Mouse (Mus musculus): ENCODE data around the gene Cmip.
"Not testable (repeated sequence)": the region's sequence is repeated elsewhere in the genome, so short reads cannot be mapped to it uniquely, and the experiment has no call there.

Cmip gene

DNA sequence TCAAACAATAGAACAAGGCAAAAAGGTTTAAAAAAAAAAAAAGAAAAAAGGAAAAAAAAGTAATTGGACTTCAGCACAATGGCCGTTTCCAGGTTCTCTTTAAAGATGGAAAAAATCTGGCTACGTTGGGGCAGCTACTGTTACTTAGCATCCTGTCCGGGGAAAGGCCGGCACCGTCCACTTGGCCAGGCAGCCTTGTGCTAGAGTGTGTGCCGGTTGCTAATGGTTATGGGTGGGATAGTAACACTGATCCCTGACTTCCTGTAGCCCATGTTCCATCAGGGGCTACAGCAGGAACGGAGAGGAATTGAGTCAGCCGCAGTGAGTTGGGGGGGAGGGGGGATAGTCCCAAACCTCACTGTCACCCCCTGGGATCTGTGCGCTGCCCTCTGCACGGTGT lies 155.4 kb downstream of the Cmip start:
- no peak for DNase-seq (ENCODE audit: low read depth, low spot score)

DNA sequence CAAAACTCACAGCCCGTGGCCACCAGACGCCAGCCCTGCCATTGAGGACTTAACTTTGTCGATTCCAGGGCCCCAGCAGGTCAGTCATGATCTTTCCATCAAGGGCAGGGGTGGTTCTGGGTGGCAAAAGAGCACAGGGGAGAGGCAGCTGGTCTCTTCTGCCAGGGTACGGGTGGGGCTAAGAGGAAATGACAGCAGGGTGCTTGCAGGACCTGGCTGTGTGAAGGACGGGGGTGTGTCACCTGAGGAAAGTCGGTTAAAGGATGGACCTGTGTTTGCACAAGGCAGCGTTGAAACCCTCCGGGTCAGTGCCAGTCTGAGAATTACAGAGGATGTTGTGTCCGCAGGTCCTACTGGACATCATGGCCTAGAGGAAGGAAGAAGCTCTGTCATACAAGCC lies 161.0 kb downstream of the Cmip start:
- DNase-seq (ENCODE audit: low read depth, low spot score), result no peak

DNA sequence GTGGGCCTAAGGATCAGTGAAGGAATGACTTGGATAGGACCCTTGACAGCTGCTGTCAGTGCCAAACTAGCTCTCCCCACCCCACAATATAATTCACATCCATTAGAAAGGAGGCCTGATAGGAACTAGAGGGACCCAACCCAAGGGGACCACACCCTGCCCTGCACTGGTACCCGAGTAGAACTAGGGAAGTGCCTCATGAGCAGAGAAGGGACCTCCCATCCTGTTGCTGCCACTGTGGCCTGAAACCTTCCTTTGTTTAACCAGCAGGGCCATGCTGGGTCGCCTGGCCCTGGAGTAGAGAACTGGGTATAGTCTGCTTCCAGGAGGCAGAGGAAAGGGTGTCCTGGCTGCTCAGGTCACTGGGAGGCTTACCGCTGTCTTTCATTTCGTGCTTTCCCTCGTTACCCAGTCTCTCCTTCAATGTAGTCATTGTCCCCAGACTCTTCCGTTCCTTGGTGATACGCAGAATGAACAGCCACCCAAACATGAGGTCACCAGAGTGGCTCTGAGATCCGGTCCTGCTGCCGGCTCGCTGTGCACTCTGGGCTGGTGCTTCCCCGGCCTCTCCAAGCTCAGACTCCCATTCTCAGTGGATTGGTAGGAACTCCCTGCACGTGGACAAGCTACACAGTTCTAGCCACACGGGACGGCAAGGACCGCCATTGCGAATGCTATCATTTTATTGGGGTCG lies 164.1 kb downstream of the Cmip start:
- DNase-seq (ENCODE audit: low read depth, low spot score), result no peak

DNA sequence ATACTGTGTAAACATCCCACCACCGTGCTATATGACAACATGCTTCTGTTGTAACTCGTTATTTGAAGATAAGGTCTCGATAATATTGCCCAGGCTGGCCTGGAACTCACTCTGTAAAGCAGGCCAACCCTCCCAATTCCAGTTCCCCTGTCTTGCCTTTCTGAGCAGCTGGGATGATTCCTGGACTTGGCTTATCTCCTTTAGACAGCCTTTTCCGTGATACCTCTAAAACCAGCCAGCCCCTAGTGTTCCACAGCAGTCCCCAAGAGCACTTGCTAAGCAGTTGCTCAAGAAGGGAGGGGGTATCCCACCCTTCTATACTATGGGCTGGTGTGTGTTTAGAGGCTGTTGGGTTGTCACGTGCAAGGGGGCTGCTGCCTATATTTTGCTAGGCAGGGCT lies 165.0 kb downstream of the Cmip start:
- no peak for DNase-seq (ENCODE audit: low read depth, low spot score)

DNA sequence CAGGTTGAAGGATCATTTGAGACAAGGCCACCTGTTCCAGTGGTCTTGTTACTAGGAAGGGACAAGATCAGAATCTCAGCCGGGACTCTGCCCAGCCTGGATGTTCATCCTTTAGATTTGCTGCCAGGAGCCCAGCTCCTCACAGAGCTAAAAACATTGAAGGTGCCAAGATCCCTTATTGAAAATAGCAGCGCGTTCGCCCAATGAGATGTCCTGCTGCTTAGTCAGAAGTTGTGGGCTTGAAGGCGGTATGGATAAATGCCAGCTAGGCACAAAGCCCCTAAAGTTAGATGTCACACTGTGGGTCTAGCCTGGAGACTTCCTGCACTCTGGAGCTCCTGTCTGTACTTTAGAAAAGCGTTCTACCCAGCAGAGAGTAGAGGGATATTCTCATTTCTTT lies 165.5 kb downstream of the Cmip start:
- DNase-seq (ENCODE audit: low read depth, low spot score), result no peak

DNA sequence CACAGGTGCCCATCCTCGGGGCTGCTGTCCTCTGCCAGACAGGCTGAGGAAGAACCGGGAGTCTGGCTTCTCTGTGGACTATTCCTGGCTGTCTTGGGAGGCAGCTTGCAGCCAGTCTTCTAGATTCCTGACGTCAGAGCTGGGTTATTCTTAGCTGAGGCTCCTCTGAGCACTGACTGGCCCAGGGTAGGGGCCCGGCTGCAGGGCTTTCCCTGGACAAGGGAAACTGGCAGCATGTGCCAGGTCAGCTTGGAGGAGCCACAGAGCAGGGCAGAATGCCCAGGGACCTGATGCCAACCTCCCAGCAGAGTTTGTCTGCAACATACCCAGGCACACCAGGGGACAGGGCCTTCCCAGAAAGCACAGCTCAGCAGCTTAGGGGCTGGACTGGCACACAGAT lies 166.2 kb downstream of the Cmip start:
- no peak for DNase-seq (ENCODE audit: low read depth, low spot score)

DNA sequence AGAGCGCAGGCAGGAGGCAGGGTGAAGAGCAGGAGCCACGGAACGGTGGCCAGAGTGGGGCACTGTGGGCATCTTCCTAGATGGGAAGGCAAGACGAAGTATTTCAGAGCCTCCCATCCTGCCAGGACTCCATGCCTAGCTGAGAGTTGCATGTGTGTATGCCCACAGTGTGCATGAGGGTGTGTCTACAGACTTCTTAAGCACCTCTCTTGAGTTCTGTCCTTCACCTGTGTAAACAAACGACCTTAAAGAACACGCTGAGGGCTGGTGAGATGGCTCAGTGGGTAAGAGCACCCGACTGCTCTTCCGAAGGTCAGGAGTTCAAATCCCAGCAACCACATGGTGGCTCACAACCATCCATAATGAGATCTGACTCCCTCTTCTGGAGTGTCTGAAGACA lies 171.0 kb downstream of the Cmip start:
- not testable (repeated sequence) for DNase-seq (ENCODE audit: low read depth, low spot score)

DNA sequence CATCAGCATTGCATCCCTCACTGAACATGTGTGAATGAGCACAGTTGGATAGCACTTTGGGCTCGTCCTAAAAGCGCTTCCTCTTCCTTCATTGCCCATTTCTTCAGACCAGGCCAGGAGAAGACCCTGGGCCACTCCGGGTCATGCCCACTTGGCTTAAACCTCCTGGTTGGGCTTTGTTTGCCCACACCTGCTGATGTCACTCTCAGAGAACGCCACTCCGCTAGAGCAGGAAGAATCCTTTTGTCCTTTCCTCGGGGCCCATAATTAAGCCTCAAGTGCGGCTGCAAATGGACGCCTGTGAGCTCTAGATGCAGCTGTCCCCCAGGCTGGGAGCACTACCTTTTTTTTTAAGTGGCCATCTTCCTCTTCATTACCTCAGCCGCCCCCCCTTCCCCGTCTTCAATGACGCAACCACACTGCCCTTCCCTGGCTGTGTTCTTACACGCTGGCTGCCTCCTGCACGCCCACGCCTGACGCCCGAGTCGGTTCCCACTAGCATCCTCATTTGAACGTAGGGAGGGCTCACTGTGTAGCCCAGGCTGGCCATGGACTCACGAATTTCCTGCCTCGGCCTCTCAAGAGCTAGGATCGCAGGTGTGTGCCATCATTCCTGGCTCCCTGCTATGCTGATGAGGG lies 171.8 kb downstream of the Cmip start:
- no peak for DNase-seq (ENCODE audit: low read depth, low spot score)

DNA sequence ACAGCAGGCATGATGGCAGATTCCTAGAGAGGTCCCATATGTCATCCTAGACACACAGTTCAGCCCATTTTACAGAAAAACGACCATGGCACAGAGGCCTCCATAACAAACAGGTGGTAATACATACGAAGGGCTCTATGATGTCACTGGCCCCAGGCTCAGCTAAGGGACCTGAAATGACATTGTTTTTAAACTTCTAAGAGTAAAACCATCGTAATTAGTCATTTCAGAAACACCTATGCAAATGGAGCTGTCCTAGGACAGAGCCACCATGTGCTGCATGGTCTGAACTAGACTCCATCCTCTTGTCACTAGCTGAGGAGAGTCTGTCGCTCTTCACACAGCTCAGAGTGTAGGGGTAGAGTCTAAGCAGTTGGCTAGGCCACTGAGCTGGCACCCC lies 173.8 kb downstream of the Cmip start:
- no peak for DNase-seq (ENCODE audit: low read depth, low spot score)

DNA sequence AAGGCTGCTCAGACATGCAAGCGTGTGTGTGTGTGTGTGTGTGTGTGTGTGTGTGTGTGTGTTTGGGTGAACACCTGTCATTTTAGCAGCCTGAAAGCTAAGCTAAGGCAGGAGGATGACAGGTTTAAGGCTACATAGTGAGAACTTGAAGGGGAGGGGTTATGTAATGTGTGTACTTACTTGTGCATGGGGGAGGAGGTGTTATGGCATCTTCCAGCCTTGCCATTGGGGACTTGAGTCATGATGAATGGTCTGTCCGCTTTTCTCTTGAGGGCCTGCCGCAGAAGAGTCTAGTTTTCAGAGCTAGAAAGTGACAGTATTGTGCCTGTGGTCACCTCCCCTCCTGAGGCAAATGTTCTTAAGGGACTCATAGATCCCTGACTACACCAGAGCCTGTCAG lies 174.7 kb downstream of the Cmip start:
- no peak for DNase-seq (ENCODE audit: low read depth, low spot score)

DNA sequence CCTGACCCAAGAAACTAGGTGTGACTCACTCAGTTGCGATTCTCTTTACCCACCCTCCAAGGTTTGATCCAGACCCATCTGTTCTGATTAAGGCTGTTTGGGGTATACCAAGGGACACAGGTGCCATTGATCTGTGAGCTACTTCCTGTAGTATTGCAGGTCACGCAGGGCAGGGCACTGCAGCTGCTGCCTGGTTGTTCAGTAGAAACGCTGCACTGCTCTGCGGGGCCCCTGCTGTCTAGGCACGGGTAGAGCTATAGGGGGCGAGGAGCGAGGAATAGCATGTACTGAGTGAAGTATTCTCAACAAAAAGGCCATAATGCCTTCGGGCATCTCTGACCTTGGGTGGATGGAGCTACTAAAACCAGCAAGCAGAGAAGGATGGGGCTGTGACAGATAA lies 175.2 kb downstream of the Cmip start:
- no peak for DNase-seq (ENCODE audit: low read depth, low spot score)

DNA sequence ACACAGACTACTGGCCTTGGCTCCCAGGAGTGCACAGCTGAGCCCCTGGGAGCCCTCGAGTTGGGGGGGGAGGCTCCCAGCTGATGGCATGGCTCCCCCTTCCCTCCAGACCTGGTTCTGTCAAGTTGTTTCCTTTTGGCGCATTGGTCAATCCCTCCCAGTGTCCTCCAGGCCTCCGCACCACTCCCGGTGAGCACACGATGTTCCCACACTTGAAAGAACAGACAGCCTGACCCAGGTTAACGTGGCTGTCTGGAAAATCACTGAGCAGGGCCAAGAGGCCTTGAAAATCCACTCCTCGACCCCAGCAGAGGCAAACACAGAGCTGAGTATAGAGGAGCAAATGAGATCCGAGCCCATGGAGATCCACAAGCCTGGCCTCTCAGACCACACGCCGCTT lies 177.1 kb downstream of the Cmip start:
- DNase-seq (ENCODE audit: low read depth, low spot score), result no peak

DNA sequence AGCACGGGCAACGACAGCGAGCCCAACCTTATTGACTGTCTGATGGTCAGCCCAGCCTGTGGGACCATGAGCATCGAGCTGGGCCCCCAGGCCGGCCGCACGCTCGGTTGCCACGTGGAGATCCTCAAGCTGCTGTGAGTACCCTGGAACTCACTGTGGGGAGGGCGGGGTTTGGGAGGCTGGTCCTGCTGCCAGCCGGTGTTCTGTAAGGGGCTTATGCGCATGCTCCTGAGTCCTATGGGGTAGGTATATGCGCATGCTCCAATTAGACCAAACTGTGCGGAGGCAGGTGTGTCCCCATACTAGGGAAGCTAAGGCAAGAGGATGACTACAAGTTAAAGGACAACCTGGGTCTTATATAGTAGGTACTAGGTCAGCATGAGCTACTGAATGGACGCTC lies 179.9 kb downstream of the Cmip start:
- peak; percentile 85 for DNase-seq (ENCODE audit: low read depth, low spot score)

DNA sequence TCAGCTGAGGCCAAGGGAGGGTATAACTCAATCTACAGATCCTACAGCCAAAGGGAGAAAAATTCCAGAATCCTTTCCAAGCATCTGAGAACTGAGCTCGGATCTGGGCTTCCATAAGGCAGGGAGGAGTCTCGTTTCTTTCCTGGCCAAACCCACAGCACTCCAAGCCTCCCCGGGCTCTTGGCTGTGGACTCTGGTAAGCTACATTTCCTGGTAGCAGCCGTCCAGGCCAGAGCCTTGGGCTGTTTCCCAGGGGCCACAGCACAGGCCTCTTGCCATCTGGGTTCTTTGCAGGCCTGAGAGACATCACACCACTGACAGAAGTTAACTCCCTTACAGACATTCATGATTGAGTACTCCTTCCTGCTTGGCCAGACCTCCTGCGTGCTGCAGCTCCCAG lies 180.8 kb downstream of the Cmip start:
- no peak for DNase-seq (ENCODE audit: low read depth, low spot score)

DNA sequence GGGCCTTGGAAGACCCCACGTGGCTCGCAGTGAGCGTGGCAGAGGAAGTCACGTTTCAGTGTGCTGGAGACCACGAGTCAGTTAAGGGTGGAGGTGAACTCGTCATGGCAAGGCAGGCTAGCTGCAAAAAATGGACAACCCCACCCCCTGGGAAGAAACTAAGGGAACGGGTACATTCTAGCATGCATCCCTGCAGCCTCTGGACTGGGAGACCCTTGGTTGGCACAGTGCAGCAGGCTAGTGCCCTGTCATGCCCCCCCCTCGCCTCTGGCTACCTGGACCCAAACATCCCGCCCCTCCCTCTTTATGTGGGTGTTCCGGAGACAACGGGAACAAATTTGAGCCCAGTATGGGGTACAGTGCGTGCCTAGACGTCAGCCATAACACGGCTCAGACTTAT lies 183.5 kb downstream of the Cmip start:
- DNase-seq (ENCODE audit: low read depth, low spot score), result no peak

DNA sequence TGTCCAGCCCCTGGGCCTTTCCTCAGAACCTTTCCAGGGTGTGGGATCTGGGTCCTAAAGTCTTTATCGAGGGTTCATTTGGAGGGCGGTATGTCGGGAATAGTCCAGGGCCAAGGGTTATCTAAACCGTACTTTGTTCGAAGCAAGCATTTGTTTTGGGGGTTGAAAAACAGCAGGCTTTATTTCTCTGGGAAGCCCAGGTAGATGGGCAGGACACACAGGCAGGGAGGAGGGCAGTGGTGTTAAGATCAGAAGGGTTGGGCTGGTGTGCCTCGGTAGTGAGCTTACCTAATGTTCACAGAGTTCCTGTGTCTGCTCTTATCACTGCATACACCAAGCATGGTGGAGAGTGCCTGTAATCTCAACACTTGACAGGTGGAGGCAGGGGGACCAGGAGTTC lies 183.9 kb downstream of the Cmip start:
- DNase-seq (ENCODE audit: low read depth, low spot score), result no peak

DNA sequence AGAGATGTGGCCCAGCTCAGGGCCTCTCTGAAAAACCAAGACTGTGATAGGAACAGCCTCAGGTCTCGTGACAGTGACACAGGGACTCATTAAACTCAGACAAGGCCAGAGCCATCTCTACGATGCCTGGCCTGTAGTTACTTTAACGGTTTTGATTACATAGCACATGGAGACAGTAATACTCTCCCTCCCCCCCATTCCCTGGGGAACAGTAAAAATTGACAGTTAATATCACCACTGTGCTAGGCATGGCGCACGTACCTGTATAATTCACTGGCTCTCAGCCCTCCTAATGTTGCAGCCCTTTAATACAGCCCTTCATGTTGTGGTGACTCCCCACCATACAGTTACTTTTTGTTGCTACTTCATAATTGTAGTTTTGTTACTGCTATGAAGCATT lies 188.6 kb downstream of the Cmip start:
- no peak for DNase-seq (ENCODE audit: low read depth, low spot score)

DNA sequence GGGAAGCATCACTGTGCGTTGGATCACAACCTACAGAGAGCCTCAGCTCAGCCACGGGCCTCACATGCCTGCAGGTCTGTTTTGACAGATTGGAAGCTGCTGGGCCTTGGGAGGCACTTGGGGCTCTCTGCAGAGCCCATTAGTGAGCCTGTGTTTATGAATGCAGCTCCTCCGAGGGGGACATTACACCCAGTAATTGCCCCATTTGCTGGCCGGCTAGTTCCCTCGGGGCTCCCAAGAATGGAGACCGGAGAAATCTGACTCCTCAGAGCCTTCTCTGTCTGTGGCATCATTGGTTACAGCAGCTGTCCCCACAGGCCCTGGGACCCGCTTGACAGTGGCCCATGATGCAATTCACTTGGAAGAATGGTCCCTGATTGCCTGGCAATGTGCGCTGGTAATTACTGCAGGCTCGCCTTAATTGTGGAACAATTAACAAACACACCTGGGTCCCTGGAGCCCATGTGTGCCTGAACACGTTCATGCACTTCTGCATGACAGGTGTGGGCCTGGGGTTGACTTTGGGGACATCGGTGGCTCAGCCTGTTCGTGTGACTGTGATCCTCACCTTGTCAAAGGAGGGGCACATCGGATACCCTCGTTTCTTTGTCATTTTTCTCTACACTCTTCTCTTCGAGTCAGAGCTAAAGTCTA lies 189.6 kb downstream of the Cmip start:
- no peak for DNase-seq (ENCODE audit: low read depth, low spot score)

DNA sequence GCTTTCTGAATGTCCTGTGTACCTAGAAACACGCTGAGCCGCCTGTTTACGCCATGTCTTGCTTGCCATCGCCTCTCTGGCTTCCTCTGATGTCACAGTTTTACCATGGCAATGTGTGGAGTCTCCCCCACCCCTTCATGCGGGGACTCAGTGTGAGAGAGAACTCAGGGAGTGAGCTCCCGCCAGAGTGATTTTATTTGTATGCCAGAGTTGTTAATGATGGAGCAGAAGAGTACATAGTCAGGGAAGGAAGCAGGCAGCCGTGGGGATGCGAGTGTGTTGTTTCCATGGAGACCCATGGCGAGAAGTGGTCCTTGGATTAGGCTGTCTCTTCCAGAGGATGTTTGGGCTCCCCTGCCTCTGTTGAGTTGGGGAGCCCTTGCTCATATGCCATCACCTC lies 194.2 kb downstream of the Cmip start:
- no peak for DNase-seq (ENCODE audit: low read depth, low spot score)

DNA sequence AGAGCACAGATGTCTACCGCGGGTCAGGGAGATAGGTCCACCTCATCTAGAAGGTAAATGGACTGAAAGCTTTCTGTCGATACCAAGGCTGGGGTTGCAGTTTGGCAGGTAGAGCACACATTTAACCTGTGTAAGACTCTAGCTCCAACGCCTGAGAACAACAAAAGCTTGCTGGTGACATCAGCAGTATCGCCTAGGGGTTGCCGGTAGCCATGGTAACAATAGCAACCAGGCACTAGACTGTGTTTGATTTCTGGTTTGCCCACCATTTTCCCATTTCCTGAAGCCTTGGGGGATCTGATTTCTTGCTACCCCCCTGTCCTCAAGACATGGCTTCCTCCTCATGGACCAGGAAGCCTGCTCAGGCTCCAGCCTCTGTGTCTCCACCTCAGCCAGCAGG lies 197.1 kb downstream of the Cmip start:
- peak; percentile 45 for DNase-seq (ENCODE audit: low read depth, low spot score)

DNA sequence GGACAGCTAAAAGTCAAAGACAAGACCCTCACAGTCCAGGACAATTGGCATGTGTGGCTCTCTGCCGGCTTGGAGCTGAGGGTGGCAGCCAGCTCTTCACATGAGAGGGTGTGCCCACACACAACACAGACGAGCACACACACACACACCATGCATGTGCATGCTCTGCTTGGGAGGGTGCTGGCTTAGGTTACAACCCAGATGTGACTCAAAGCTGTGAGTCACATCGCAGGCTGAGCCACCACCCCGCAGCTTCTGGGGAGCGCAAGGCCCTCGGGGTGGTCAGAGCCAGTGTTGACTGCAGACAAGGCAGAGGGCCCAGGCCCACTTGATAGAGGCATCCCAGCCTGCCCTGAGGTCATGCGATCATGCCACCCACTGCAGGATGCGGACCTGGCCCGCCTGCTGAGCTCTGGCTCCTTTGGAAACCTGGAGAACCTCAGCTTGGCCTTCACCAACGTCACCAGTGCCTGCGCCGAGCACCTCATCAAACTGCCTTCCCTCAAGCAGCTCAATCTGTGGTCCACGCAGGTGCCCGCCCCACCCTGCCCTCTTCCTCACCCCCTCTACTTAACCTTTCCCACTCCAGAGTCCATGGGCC lies 197.8 kb downstream of the Cmip start:
- DNase-seq (ENCODE audit: low read depth, low spot score), result no peak

DNA sequence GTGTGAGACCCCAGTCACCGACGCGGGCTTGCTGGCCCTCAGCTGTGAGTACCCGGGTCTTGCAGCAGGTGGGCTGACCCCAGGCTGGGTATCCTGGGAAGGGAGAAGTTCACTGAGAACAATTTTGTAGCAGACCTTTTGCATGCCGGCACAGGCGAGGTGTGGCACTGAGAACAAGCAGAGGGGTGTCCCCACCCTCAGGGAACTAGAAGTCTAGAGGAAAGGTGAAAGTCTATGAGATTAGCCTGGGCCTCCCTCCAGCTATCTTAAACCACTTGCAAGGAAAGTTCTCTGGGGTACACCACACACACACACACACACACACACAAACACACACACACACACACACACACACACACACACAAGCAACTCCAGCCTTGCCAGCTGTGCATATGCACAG lies 198.8 kb downstream of the Cmip start:
- DNase-seq (ENCODE audit: low read depth, low spot score), result no peak

DNA sequence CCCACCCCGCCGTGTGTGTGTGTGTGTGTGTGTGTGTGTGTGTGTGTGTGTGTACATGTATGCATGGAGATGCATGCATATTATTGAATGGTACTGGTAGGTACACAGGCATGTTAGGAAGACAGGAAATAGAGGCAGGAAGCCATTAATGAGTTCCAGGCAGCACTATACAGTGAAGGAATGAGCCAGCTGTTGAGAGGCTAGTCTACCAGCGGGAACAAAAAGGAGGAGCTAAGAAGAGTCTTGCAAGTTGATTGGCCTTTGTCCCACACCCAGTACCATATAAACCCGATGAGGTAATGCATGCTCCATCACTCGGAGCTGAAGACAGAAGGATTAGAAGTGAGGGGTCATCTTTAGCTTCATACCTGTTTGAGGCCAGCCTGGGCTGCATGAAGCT lies 201.6 kb downstream of the Cmip start:
- DNase-seq (ENCODE audit: low read depth, low spot score), result peak; percentile 63

Data from R1 (cell line).